Mouse (Mus musculus): ENCODE measurements at regions not wholly inside any gene's neighbourhood (a gene's known extent, or its start where the extent isn't known, plus 50 kb on each side); places are given as distances from the start of the nearest gene placed in this dataset.

- Histone ChIP-seq H3K36me3 (ENCODE audit: control insufficient read depth, insufficient read depth) (no peaks in the 10 kb centered on the region), H3K4me3 (ENCODE audit: insufficient read depth, poor library complexity, severe bottlenecking) (no peak overlapping the region), H3ac (ENCODE audit: control insufficient read depth, insufficient read length, low read depth) (no peak overlapping the region), H3K79me2 (ENCODE audit: control insufficient read depth, insufficient read depth) (no peaks in the 10 kb centered on the region), H3K79me3 (ENCODE audit: low read depth) (no peaks in the 10 kb centered on the region), H3K27me3 (ENCODE audit: control insufficient read depth, insufficient read depth, insufficient read length) (no peaks in the 10 kb centered on the region)
- TF ChIP-seq FOSL1 (IDR thresholded peaks at IDR 0.05; ENCODE audit: insufficient read depth, low read length, poor library complexity, severe bottlenecking) = no peak
- no peak for TF ChIP-seq MYOG (IDR thresholded peaks at IDR 0.05; ENCODE audit: control insufficient read depth, extremely low read depth, insufficient read length)
- TF ChIP-seq MYOD1 (IDR thresholded peaks at IDR 0.05; ENCODE audit: control insufficient read depth, insufficient read length, low read depth) = no peak
- TF ChIP-seq CTCF (IDR thresholded peaks at IDR 0.05; ENCODE audit: control insufficient read depth, insufficient read depth, insufficient read length) = no peak
- TF ChIP-seq MAX (IDR thresholded peaks at IDR 0.05) = no peak
- TF ChIP-seq USF1 (IDR thresholded peaks at IDR 0.05; ENCODE audit: low read depth) = no peak
- no peak for TF ChIP-seq CEBPB (IDR thresholded peaks at IDR 0.05; ENCODE audit: low read depth)
Measured at GRCm38 (mm10) chr10:84199035-84199434, 241.4 kb downstream of the Nuak1 start.

GRCm38 (mm10) chr10:84201785-84202184 lies 238.6 kb downstream of the Nuak1 start:
- TF ChIP-seq MYOD1 (IDR thresholded peaks at IDR 0.05; ENCODE audit: control insufficient read depth, insufficient read length, low read depth) = no peak
- TF ChIP-seq USF1 (IDR thresholded peaks at IDR 0.05; ENCODE audit: low read depth) = no peak
- no peak for TF ChIP-seq FOSL1 (IDR thresholded peaks at IDR 0.05; ENCODE audit: insufficient read depth, low read length, poor library complexity, severe bottlenecking)
- TF ChIP-seq CEBPB (IDR thresholded peaks at IDR 0.05; ENCODE audit: low read depth) = no peak
- no peak for TF ChIP-seq CTCF (IDR thresholded peaks at IDR 0.05; ENCODE audit: control insufficient read depth, insufficient read depth, insufficient read length)
- TF ChIP-seq MYOG (IDR thresholded peaks at IDR 0.05; ENCODE audit: control insufficient read depth, extremely low read depth, insufficient read length) = no peak
- TF ChIP-seq MAX (IDR thresholded peaks at IDR 0.05) = no peak
- Histone ChIP-seq H3K79me2 (ENCODE audit: control insufficient read depth, insufficient read depth) (no peaks in the 10 kb centered on the region), H3K36me3 (ENCODE audit: control insufficient read depth, insufficient read depth) (no peaks in the 10 kb centered on the region), H3K79me3 (ENCODE audit: low read depth) (no peaks in the 10 kb centered on the region), H3ac (ENCODE audit: control insufficient read depth, insufficient read length, low read depth) (no peak overlapping the region), H3K4me3 (ENCODE audit: insufficient read depth, poor library complexity, severe bottlenecking) (no peak overlapping the region), H3K27me3 (ENCODE audit: control insufficient read depth, insufficient read depth, insufficient read length) (no peaks in the 10 kb centered on the region)

GRCm38 (mm10) chr10:84212096-84212785 lies 228.2 kb downstream of the Nuak1 start:
- H3K4me3 ChIP-seq (ENCODE audit: insufficient read depth, poor library complexity, severe bottlenecking) = no peak overlapping the region
- TF ChIP-seq USF1 (IDR thresholded peaks at IDR 0.05; ENCODE audit: low read depth) (no peak), MYOD1 (IDR thresholded peaks at IDR 0.05; ENCODE audit: control insufficient read depth, insufficient read length, low read depth) (no peak), FOSL1 (IDR thresholded peaks at IDR 0.05; ENCODE audit: insufficient read depth, low read length, poor library complexity, severe bottlenecking) (no peak), CEBPB (IDR thresholded peaks at IDR 0.05; ENCODE audit: low read depth) (no peak)
- no peak overlapping the region for H3ac ChIP-seq (ENCODE audit: control insufficient read depth, insufficient read length, low read depth)
- H3K79me3 ChIP-seq (ENCODE audit: low read depth) = no peaks in the 10 kb centered on the region
- no peaks in the 10 kb centered on the region for H3K79me2 ChIP-seq (ENCODE audit: control insufficient read depth, insufficient read depth)
- H3K36me3 ChIP-seq (ENCODE audit: control insufficient read depth, insufficient read depth) = no peaks in the 10 kb centered on the region
- no peaks in the 10 kb centered on the region for H3K27me3 ChIP-seq (ENCODE audit: control insufficient read depth, insufficient read depth, insufficient read length)

GRCm38 (mm10) chr10:84214812-84215211 lies 225.6 kb downstream of the Nuak1 start:
- Histone ChIP-seq H3K27me3 (ENCODE audit: control insufficient read depth, insufficient read depth, insufficient read length) (no peaks in the 10 kb centered on the region), H3K4me3 (ENCODE audit: insufficient read depth, poor library complexity, severe bottlenecking) (no peak overlapping the region), H3ac (ENCODE audit: control insufficient read depth, insufficient read length, low read depth) (no peak overlapping the region), H3K79me2 (ENCODE audit: control insufficient read depth, insufficient read depth) (no peaks in the 10 kb centered on the region), H3K79me3 (ENCODE audit: low read depth) (no peaks in the 10 kb centered on the region), H3K36me3 (ENCODE audit: control insufficient read depth, insufficient read depth) (no peaks in the 10 kb centered on the region)
- TF ChIP-seq MYOG (IDR thresholded peaks at IDR 0.05; ENCODE audit: control insufficient read depth, extremely low read depth, insufficient read length) (no peak), CTCF (IDR thresholded peaks at IDR 0.05; ENCODE audit: control insufficient read depth, insufficient read depth, insufficient read length) (no peak), FOSL1 (IDR thresholded peaks at IDR 0.05; ENCODE audit: insufficient read depth, low read length, poor library complexity, severe bottlenecking) (no peak), CEBPB (IDR thresholded peaks at IDR 0.05; ENCODE audit: low read depth) (no peak), MYOD1 (IDR thresholded peaks at IDR 0.05; ENCODE audit: control insufficient read depth, insufficient read length, low read depth) (no peak), MAX (IDR thresholded peaks at IDR 0.05) (no peak)

GRCm38 (mm10) chr10:84229224-84229921 lies 211.0 kb downstream of the Nuak1 start:
- no peak overlapping the region for H3ac ChIP-seq (ENCODE audit: control insufficient read depth, insufficient read length, low read depth)
- no peaks in the 10 kb centered on the region for H3K79me2 ChIP-seq (ENCODE audit: control insufficient read depth, insufficient read depth)
- no peaks in the 10 kb centered on the region for H3K27me3 ChIP-seq (ENCODE audit: control insufficient read depth, insufficient read depth, insufficient read length)
- no peaks in the 10 kb centered on the region for H3K79me3 ChIP-seq (ENCODE audit: low read depth)
- H3K36me3 ChIP-seq (ENCODE audit: control insufficient read depth, insufficient read depth) = no peaks in the 10 kb centered on the region
- TF ChIP-seq MYOG (IDR thresholded peaks at IDR 0.05; ENCODE audit: control insufficient read depth, extremely low read depth, insufficient read length) (no peak), MYOD1 (IDR thresholded peaks at IDR 0.05; ENCODE audit: control insufficient read depth, insufficient read length, low read depth) (no peak), USF1 (IDR thresholded peaks at IDR 0.05; ENCODE audit: low read depth) (no peak), MAX (IDR thresholded peaks at IDR 0.05) (no peak), CTCF (IDR thresholded peaks at IDR 0.05; ENCODE audit: control insufficient read depth, insufficient read depth, insufficient read length) (no peak), FOSL1 (IDR thresholded peaks at IDR 0.05; ENCODE audit: insufficient read depth, low read length, poor library complexity, severe bottlenecking) (no peak), CEBPB (IDR thresholded peaks at IDR 0.05; ENCODE audit: low read depth) (no peak)
- no peak overlapping the region for H3K4me3 ChIP-seq (ENCODE audit: insufficient read depth, poor library complexity, severe bottlenecking)
